Mouse (Mus musculus) thymus, postnatal 10 days (tissue): ENCODE results near the gene Il12b.

Experiments used
- DNase-seq, 2 experiments: peaks; one replicate each; pipeline ENCODE4 v3.0.0; 2021; ENCODE audit warnings: low spot score in 2 of 2

The Il12b gene

GRCm38 (mm10) chr11:44399763-44400162 lies at the start of gene Il12b:
Gene Il12b, plus strand, starts transcription at chr11:44400063.
- DNase-seq, result no peak

- no peak for DNase-seq
Observed at GRCm38 (mm10) chr11:44354860-44355470, 44.9 kb upstream of the Il12b start.

- no peak for DNase-seq
Observed at GRCm38 (mm10) chr11:44356171-44356570, 43.7 kb upstream of the Il12b start.

- no peak for DNase-seq
Observed at GRCm38 (mm10) chr11:44364536-44364935, 35.3 kb upstream of the Il12b start.

GRCm38 (mm10) chr11:44367711-44368110 lies 32.2 kb upstream of the Il12b start:
- DNase-seq, result no peak

GRCm38 (mm10) chr11:44372856-44373255 lies 27.0 kb upstream of the Il12b start:
- no peak for DNase-seq

GRCm38 (mm10) chr11:44377879-44378278 lies 22.0 kb upstream of the Il12b start:
- DNase-seq, result no peak

GRCm38 (mm10) chr11:44380432-44381051 lies 19.3 kb upstream of the Il12b start:
- DNase-seq, result no peak

GRCm38 (mm10) chr11:44382200-44382599 lies 17.7 kb upstream of the Il12b start:
- DNase-seq, result no peak

GRCm38 (mm10) chr11:44387031-44387430 lies 12.8 kb upstream of the Il12b start:
- DNase-seq, result no peak

GRCm38 (mm10) chr11:44389993-44390701 lies 9.7 kb upstream of the Il12b start:
- no peak for DNase-seq

GRCm38 (mm10) chr11:44393101-44393810 lies 6.6 kb upstream of the Il12b start:
- no peak for DNase-seq

GRCm38 (mm10) chr11:44395401-44395800 lies 4.5 kb upstream of the Il12b start:
- DNase-seq, result no peak

- DNase-seq, result no peak
Observed at GRCm38 (mm10) chr11:44397551-44397950, 2.3 kb upstream of the Il12b start.

- no peak for DNase-seq
Observed at GRCm38 (mm10) chr11:44398356-44398755, 1.5 kb upstream of the Il12b start.

- peak; percentile 40 to 78 for DNase-seq
Observed at GRCm38 (mm10) chr11:44398782-44399225, 1.1 kb upstream of the Il12b start.

- no peak for DNase-seq
Observed at GRCm38 (mm10) chr11:44401635-44402548, 2.0 kb downstream of the Il12b start.

GRCm38 (mm10) chr11:44405113-44405512 lies 5.2 kb downstream of the Il12b start:
- DNase-seq, result no peak

- no peak for DNase-seq
Observed at GRCm38 (mm10) chr11:44405961-44406360, 6.1 kb downstream of the Il12b start.

- no peak for DNase-seq
Observed at GRCm38 (mm10) chr11:44406457-44406856, 6.6 kb downstream of the Il12b start.

- DNase-seq, result no peak
Observed at GRCm38 (mm10) chr11:44408626-44409025, 8.8 kb downstream of the Il12b start.
